Mouse (Mus musculus) midbrain, embryonic 16.5 days (tissue): ENCODE results near the gene Gm13285. TPM values are rescaled to one million over a fixed set of nuclear protein-coding genes. Genes with fewer than 3 reads are reported as not detected.

Experiments
- ATAC-seq: fragments of 200-750 bp; cut with Nextera tagmentation; 2 replicates; pipeline ENCODE4 v1.8.0; 2017; ENCODE audit warnings: moderate TSS enrichment
- H3K27ac ChIP-seq: fragments of 300-500 bp; sonication (generic); 2 replicates; pipeline ENCODE4 v1.5.1; 2014; ENCODE audit warnings: mild to moderate bottlenecking, low read length, mixed read lengths
- H3K27me3 ChIP-seq: fragments of 300-500 bp; sonication (generic); 2 replicates; pipeline ENCODE4 v1.6.1; 2014; ENCODE audit warnings: low read depth, low read length, mixed read lengths; ENCODE audit not compliant: control insufficient read depth, insufficient read depth
- H3K36me3 ChIP-seq: fragments of 300-500 bp; sonication (generic); 2 replicates; pipeline ENCODE4 v1.6.1; 2014; ENCODE audit warnings: mild to moderate bottlenecking, low read length, moderate library complexity, mixed read lengths; ENCODE audit not compliant: control insufficient read depth, insufficient read depth
- H3K4me1 ChIP-seq: fragments of 300-500 bp; sonication (generic); 2 replicates; pipeline ENCODE4 v1.6.1; 2014; ENCODE audit warnings: mild to moderate bottlenecking, low read length, mixed read lengths; ENCODE audit not compliant: control insufficient read depth, insufficient read depth
- H3K4me2 ChIP-seq: fragments of 300-500 bp; sonication (generic); 2 replicates; pipeline ENCODE4 v1.6.1; 2014; ENCODE audit warnings: mild to moderate bottlenecking, low read length, mixed read lengths
- H3K4me3 ChIP-seq: fragments of 300-500 bp; sonication (generic); 2 replicates; pipeline ENCODE4 v1.5.1; 2014; ENCODE audit warnings: low read depth, mild to moderate bottlenecking, low read length, moderate library complexity, mixed read lengths
- H3K9ac ChIP-seq: fragments of 300-500 bp; sonication (generic); 2 replicates; pipeline ENCODE4 v1.6.1; 2014; ENCODE audit warnings: low read depth, low read length, mixed read lengths
- H3K9me3 ChIP-seq: fragments of 300-500 bp; sonication (generic); replicated peaks from 2 replicates; pipeline ENCODE4 v1.6.1; 2014; ENCODE audit warnings: mild to moderate bottlenecking, low read length, mixed read lengths; ENCODE audit not compliant: control insufficient read depth, poor library complexity, severe bottlenecking
- WGBS: fragments of 180-500 bp; shearing (Covaris S2); extraction: QIAGEN DNeasy Blood & Tissue Kit; methylation state at CpG from one replicate; pipeline ENCODE4 v1.1.7; 2014; 5-methylcytosine and 5-hydroxymethylcytosine counted together
- polyA plus RNA-seq: library from polyadenylated mRNA; unstranded; fragments of >200 nt; fragmentation: Nextera tagmentation; extraction: Ambion mirVana; gene quantifications from 2 replicates; pipeline ENCODE4 v1.2.1, GENCODE M21; 2015

Gm13285 gene
- polyA plus RNA-seq, 1 experiment from 2014 or later: not detected

- WGBS: 76% methylated on average over 1 of the region's 1 CpGs
- H3K36me3 ChIP-seq: no peaks in the 10 kb centered on the region
Measured at GRCm38 (mm10) chr4:88849698-88850097, 50.2 kb downstream of the Gm13285 start, which contains the start of gene Ifna1. Gene Ifna1, plus strand, starts transcription at chr4:88850087.

More at GRCm38 (mm10) chr4:88849698-88850097, 50.2 kb downstream of the Gm13285 start, which contains the start of gene Ifna1:
- no peaks in the 10 kb centered on the region for H3K9me3 ChIP-seq
- no peak within 1 kb of the TSS for H3K27ac ChIP-seq
- H3K27me3 ChIP-seq: no peaks in the 10 kb centered on the region
- no peak for ATAC-seq
- no peaks in the 10 kb centered on the region for H3K4me1 ChIP-seq
- no peak within 1 kb of the TSS for H3K4me3 ChIP-seq
- H3K4me2 ChIP-seq: no peak within 1 kb of the TSS
- H3K9ac ChIP-seq: no peak within 1 kb of the TSS

Other genes starting within 250 kb of the Gm13285 start
- not detected in 2 replicates for gene Ifna15, start 241.4 kb upstream of the Gm13285 start, polyA plus RNA-seq
- gene Ifna14, start 227.9 kb upstream of the Gm13285 start, polyA plus RNA-seq: not detected in 2 replicates
- gene Ifna9, start 207.3 kb upstream of the Gm13285 start, polyA plus RNA-seq: not detected in 2 replicates
- not detected in 2 replicates for gene Ifna12, start 196.3 kb upstream of the Gm13285 start, polyA plus RNA-seq
- gene C87499, start 165.3 kb upstream of the Gm13285 start, polyA plus RNA-seq: not detected in 2 replicates
- not detected in 2 replicates for gene Ifna13, start 155.2 kb upstream of the Gm13285 start, polyA plus RNA-seq
- not detected in 2 replicates for gene Ifna16, start 122.7 kb upstream of the Gm13285 start, polyA plus RNA-seq
- gene Ifna2, start 115.8 kb upstream of the Gm13285 start, polyA plus RNA-seq: not detected in 2 replicates
- not detected in 2 replicates for gene Ifnab, start 108.3 kb upstream of the Gm13285 start, polyA plus RNA-seq
- gene Gm26566, start 77.9 kb upstream of the Gm13285 start, polyA plus RNA-seq: 1.3 and 1.7 TPM in 2 replicates
- gene Klhl9, start 77.2 kb upstream of the Gm13285 start, polyA plus RNA-seq: 115 and 125 TPM in 2 replicates
- gene Gm13271, start 44.8 kb upstream of the Gm13285 start, polyA plus RNA-seq: not detected in 2 replicates
- not detected in 2 replicates for gene Gm13283, start 39.5 kb upstream of the Gm13285 start, polyA plus RNA-seq
- gene Gm13290, start 25.8 kb upstream of the Gm13285 start, polyA plus RNA-seq: not detected in 2 replicates
- gene Gm13289, start 22.7 kb upstream of the Gm13285 start, polyA plus RNA-seq: not detected in 2 replicates
- gene Gm13272, start 19.8 kb upstream of the Gm13285 start, polyA plus RNA-seq: not detected in 2 replicates
- not detected in 2 replicates for gene Ifnz, start 17.5 kb upstream of the Gm13285 start, polyA plus RNA-seq
- gene Gm13276, start 14.0 kb upstream of the Gm13285 start, polyA plus RNA-seq: not detected in 2 replicates
- gene Gm13277, start 11.0 kb upstream of the Gm13285 start, polyA plus RNA-seq: not detected in 2 replicates
- not detected in 2 replicates for gene Gm13278, start 8.1 kb upstream of the Gm13285 start, polyA plus RNA-seq
- not detected in 2 replicates for gene Gm13275, start 5.2 kb upstream of the Gm13285 start, polyA plus RNA-seq
- gene Gm13279, start 2.3 kb upstream of the Gm13285 start, polyA plus RNA-seq: not detected in 2 replicates
- gene Gm13287, start 3.6 kb downstream of the Gm13285 start, polyA plus RNA-seq: not detected in 2 replicates
- gene Gm13288, start 5.9 kb downstream of the Gm13285 start, polyA plus RNA-seq: not detected in 2 replicates
- gene Ifna7, start 16.6 kb downstream of the Gm13285 start, polyA plus RNA-seq: not detected in 2 replicates
- gene Ifna11, start 20.3 kb downstream of the Gm13285 start, polyA plus RNA-seq: not detected in 2 replicates
- gene Ifna6, start 27.8 kb downstream of the Gm13285 start, polyA plus RNA-seq: not detected in 2 replicates
- gene Ifna5, start 35.9 kb downstream of the Gm13285 start, polyA plus RNA-seq: not detected in 2 replicates
- not detected in 2 replicates for gene Ifna4, start 42.2 kb downstream of the Gm13285 start, polyA plus RNA-seq
- gene Ifna1, start 50.4 kb downstream of the Gm13285 start, polyA plus RNA-seq: not detected in 2 replicates
- gene Ifne, start 80.5 kb downstream of the Gm13285 start, polyA plus RNA-seq: not detected in 2 replicates